Mouse (Mus musculus) thymus, adult 2 months (tissue): ENCODE results near the gene Thrsp.

Source experiments
- CTCF ChIP-seq: fragments of 200-500 bp; IDR thresholded peaks from 2 replicates; pipeline ENCODE4 v1.5.1; 2012; ENCODE audit warnings: mild to moderate bottlenecking, control low read depth, low read length, moderate library complexity, borderline replicate concordance; ENCODE audit not compliant: control insufficient read depth, poor library complexity, insufficient read depth; ENCODE audit errors: extremely low read depth
- POLR2A ChIP-seq: fragments of 200-500 bp; IDR thresholded peaks from 2 replicates; pipeline ENCODE4 v1.6.1; 2012; ENCODE audit warnings: mild to moderate bottlenecking, low read length, control low read depth, moderate library complexity; ENCODE audit not compliant: control insufficient read depth, poor library complexity, insufficient read depth; ENCODE audit errors: extremely low read depth

- TF ChIP-seq CTCF (no peak), POLR2A (no peak)
Measured at GRCm38 (mm10) chr7:97454795-97455194, 37.3 kb upstream of the Thrsp start.
